Mouse (Mus musculus): Measurements from ENCODE around the gene Rcc1l.

Rcc1l gene

DNA sequence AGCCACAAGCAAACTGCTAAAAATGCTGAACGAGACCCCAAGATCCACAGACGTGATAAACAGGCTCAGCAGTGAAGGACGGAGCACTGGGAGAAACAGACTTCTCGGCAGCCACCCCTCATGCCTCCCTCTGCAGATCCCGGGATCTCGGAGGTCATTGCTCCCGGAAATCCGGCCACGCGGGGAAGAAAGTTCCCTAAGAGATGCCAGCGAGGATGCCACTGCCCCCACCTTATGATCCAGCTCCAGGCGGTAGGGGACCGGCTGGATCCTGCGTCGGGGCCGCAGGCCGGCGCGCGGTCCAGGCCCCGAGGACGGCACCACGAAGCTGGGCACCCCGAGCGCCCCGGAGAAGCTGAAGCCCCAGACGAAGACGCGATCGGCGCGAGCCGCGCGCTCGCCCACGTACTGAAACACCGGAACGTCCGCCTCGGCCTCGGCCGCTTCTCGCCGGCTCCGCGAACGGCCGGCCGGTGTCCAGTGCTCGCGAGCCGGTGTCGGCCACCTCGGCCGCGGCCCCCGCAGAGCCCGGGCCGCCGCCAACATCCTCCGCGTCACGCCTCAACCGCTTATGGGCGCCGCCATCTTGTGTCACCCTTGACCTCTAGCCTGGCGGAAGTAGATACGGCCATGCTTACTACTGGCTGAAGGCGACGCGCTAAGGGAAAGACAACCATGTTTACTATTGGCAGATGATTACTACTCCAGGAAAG lies at the start of gene Rcc1l:
Rcc1l (minus strand) TSS at position 606 of the 713 bp plus-strand sequence.
- DNase-seq (ENCODE audit: low spot score) = peak; percentile 95

DNA sequence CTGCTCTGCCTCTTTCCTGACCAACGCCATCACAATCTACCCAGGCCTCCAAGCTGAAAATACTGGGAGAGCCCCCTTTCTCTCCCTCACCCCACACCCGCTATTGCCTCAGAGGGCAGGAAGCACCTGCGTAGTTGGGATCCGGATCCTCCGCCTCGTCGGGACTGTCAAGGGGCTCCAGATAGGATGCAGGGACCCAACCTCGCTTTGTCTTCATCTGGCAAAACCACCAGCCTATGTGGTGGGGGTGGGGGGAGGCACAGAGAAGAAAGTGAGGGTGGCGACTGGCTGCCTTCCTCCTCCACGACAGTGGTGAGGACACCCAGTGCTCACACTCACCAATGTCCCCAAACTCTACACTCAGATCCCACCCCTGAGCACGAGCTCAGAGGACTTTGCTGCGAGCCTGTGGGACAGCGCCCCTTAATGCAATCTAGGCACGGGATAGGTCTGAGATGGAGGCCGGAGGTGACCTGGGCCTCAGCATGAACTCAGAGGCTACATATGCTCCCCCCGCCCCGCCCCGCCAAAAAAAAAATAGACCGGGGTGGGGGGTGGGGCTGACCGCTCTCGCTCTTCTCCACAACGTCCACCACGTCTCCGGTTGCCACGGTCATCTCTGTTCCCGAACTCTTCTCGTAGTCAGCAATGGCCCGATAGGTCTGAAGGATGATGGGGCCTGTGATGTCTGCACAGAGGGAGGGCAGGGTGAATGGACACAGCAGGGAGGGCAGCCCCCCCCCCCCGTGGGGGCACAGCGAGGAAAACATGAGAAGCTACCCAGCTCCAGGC lies 48.7 kb upstream of the Rcc1l start:
- no peak for DNase-seq (ENCODE audit: low spot score)

DNA sequence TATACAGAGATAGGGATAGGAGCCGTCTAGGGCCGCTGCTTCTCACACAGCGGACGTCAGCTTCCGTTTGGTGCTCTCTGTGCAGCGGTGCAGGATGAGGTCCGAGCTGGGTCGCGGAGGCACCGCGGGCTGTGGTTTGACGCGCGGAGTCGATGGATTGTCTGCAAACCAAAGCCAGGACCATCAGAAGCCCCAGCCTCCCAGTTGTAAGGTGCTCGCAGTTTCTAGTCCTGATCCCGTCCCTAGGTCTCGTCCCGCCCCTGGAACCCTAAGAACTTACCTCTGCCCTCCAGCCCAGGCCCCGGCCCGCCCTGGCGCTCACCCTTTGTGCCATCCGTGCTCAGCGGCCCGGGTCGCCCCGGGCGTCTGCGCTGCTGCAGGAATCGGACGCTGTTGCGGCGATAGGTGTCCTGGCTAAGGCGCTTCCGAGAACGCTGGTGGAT lies 45.2 kb upstream of the Rcc1l start:
- no peak for DNase-seq (ENCODE audit: low spot score)

DNA sequence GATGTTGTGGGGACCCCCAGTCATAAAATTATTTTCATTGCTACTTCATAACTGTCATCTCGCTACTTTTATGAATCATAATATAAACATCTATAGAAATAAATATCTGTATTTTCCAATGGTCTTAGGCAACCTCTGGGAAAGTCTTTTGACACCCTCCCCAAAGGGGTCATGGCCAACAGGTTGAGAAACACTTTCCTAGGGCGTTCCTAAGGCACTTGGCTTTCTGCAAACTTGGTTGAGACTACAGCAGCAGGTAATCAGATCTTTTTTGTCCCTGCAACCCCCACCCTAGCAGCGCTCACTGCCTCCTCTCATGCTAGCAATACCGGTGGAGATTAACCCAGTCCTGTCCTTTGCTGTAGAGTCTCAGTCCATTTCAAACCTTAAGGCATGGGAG lies 44.7 kb upstream of the Rcc1l start:
- DNase-seq (ENCODE audit: low spot score) = peak; percentile 43

DNA sequence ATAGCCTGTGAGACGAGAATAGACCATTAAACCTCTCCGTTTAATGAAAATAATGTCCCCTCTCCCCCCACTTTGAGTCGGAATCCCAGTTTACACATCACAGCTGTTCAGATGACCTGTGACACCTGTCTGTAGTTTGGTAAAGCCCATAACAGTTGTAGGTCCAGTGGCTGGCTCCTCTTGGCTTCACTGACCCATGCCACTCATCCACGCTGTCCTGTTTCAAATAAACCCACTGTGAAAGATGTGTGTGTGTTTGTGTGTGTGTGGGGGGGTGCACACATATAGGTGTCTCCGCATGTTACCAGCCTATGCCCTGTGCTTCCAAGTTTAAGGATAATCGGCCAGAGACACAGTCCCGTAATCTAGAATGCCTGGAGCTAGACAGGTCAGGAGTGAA lies 41.3 kb upstream of the Rcc1l start:
- DNase-seq (ENCODE audit: low spot score) = no peak

DNA sequence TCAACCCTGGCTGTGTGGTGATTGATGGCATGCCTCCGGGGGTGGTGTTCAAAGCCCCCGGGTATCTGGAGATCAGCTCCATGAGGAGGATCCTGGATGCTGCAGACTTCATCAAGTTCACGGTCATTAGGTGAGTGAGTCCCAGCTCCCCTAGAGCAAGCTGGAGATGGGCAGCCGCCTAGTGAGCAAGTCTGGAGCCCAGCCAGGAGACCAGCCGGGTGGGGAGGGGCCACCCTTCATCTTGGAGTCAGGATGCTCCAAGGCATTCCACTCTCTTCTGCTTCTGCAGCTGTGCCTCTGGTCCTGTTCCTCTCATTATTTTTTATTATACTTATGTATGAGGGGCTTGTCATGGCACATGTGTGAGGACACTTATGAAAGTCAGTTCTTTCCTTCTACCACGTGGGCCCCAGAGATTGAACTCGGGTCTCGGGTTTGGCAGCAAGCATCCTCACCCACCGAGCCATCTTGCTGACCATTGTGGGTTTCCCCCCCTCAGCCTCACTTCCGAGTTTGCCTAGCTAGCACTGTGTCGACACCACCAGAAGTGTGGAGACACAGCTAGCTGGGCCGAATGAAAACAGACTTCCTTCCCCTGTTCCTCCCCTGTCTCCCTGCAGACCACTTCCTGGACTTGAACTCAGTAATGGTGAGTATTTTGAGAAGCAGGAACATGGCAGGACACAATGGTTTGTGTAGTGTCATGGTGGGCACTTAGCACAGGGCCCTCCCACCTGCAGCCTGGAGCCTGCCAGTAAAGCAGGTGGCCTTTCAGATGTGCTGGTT lies 37.6 kb upstream of the Rcc1l start:
- DNase-seq (ENCODE audit: low spot score) = no peak

DNA sequence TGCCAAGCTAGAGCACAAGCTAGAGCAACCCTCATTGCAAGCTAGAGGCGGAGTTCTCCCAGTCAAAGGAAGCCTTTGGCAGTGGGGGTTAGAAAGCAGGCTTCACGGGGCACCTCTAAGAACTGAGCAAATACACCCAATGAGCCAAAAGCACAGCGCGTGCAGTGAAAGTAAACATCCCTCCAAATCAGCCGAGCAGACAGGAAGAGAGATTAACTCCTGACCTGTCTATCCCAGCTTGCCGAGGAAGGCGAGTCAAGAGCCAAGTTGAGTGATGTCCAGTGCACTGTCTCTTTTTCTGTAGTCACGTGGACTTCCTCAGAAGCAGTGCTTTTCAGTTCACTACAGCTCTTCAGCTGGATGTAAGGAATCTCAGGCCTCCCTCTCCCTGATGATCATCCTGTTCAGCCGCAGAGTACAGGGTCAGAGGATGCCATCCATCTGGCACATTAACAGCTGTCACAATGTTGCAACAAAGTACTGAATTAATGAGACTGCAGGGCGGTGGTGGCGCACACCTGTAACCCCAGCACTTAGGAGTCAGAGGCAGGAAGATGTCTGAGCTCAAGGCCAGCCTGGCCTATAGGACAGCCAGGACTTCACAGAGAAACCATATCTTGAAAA lies 33.5 kb upstream of the Rcc1l start:
- no peak for DNase-seq (ENCODE audit: low spot score)

DNA sequence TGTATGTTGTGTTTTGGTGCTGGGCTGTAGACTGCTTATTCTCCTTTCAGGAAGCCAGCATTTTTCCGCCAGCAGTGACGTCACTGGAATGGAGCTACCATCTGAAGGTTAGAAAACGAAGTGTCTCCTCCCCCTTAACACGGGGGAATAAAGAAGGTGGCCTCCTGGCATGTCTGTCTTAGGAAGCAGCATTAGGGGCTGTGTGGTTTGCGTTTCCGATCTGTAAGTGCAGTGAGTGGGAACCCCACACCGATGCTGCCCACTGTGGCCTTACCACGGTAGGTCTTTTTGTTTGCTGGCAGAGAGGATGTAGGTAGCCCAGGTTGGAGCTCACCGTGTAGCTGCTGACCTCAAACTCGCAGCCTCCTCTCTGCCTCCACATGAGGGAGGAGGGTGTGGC lies 30.1 kb upstream of the Rcc1l start:
- DNase-seq (ENCODE audit: low spot score) = no peak

DNA sequence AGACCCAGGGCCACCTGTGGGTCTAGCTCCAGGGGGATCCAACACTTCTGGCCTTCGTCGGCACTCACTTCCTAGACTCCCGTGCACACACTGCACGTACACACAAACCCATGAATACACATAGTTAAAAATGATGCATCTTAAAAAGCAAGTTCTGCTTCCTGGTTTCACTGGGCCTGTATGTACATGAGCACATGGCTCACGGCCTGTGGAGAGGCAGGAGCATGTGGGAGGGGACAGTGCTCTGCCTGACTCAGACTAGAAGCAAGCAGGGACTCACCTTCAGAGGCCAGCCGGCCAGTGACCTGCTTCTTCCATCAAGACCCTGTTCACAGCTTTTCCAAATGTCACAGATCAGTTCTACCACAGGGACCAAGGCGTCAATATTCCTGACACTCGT lies 17.1 kb upstream of the Rcc1l start:
- no peak for DNase-seq (ENCODE audit: low spot score)

DNA sequence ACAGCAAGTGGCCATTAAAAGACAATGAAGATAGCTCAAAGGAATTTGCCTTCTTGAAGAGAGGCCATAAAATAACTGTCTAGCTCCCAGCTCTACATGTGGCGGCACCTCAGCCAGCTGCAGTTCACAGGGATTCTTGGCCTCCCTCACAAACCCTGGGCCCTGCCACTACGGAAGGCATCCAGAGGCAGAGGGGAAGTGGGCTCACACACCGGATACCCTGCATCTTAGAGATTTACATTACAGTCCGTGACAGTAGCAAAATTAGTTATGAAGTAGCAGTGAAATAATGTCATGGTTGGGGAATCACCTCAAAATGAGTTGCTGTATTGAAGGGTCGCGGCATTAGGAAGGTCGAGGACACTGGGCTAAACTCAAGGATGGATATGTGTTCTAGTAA lies 12.0 kb upstream of the Rcc1l start:
- DNase-seq (ENCODE audit: low spot score) = no peak

DNA sequence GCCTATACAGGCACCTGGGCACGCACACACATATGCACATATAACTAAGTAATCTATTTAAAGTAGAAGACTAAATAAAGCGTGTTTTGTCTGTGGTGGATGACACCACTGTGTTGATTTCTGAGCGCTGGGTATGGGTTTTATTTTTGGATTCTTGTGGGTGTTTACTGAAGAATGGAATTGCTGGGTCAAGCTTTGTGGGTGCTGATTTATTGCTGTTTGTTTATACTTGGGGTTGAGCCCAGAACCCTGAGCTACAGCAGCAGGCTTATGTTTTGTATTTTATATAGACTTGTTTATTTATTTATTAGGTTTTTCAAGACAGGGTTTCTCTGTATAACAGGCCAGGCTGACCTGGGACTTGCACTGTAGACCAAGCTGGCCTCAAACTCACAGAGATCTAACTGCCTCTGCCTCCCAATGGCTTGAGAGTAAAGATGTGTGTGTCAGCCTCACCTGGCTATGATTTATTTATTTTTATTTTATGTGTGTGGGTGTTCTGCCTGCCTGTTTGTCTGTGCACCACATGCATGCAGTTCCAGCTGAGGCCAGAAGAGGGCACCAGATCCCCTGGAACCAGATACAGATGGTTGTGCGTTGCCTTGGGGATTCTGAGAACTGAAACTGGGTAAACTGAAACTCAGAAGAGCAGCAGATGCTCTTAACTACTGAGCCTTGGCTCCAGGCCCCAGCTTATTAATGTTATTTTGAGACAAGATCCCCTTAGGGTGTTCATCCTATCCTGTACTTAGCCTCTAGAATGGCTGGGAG lies 10.6 kb upstream of the Rcc1l start:
- DNase-seq (ENCODE audit: low spot score) = peak; percentile 70

DNA sequence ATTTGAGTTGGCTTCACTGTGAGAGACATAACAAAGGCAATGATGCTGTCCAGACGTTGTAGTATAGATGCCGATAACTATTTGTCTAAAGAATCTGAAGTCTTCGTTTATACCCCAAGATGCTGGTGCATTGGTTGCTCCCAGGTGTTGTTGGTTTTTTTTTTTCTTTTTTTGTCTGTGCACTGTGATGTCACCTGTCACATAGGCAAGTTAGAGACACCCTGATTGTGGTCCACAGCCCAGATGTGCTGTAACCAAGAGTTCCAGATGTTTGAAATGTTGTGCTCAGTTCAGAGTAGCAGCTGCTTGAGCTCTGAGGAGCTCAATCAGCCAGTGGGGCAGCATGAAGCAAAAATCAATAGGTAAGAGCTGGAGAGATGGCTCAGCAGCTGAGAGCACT lies 9.5 kb upstream of the Rcc1l start:
- DNase-seq (ENCODE audit: low spot score) = no peak

DNA sequence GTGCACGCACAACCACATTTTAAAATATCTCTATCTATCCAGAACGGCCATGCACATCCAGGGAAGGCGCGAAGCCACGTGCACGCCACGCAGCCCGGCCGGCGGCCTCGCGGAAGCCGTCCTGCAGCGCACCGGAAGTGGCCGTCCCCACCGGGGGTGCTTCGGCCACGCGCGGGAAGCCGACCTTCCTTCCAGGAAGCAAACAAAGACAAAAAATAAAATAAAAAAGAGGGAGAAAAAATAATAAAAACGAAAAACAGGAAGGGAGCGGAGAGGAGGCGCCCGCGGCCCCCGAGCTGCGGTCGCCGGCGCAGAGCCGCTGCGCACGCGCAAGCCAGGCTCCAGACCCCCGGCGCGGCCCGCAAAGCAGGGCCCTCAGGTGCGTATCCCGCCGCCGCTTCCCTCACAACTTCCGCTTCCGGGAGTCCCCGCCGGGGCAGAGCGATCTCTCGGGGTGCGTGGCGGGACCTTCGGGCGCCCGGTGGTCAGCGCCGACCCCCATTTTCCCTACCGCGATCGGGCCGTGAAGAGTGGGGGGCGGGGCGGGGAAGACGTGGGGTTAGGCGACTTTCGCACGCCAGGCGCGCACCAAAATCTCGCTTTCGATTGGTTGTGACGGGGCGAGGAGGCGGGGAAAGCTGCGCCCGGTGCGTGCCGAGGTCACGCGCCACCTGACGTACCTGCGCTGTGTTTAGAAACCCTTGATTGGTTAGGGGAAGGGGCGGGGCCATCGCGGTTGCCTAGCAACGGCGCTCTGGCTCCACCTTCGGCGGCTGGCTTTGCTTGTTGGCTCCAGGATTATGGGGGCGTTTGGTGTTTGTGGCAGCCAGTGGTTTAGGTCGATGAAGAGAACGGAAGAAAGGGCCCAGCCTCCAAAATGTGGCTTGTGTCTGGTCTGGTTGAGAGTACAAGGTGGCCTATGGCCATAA lies 7.6 kb upstream of the Rcc1l start, which contains the start of gene Gtf2ird2:
Gtf2ird2 (plus strand) TSS at position 140 of the 929 bp plus-strand sequence.
- DNase-seq (ENCODE audit: low spot score) = peak; percentile 98

DNA sequence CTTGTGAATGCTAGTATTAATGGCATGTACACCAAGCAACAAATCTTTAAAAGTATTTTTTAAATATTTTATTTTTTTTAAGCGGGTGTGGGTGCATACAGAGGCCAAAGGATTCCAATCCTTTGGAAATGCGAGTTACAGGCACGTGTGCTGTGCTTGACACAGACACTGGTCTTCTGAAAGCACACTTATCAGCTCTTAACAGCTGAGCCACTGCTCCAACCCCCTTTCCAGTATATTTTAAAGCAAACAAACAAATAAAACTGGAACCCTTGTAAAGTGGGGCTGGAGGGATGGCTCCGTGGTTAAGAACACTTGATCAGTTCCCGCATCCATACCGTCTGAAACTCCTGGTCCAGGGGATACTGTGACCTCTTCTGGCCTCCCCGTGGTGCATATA lies 6.6 kb upstream of the Rcc1l start:
- DNase-seq (ENCODE audit: low spot score) = no peak

DNA sequence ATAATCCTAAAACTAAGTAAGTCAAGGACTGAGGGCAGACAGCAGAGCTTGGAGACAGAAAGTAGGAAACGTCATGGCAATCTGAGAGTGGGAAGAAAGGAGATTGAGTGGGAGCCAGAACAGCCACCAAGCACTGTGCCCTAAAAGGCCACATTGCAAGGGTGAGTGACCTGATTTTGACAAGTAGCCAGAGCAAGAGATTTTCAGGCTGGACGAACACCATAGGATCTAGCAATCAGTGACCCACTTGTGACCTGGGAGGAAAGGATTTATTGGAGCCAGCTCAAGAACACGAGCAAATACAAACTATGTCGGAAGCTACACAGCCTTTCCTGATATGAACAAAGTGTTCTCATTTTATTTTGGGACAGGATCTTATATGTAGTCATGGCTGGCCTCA lies 6.2 kb upstream of the Rcc1l start:
- peak; percentile 89 for DNase-seq (ENCODE audit: low spot score)

DNA sequence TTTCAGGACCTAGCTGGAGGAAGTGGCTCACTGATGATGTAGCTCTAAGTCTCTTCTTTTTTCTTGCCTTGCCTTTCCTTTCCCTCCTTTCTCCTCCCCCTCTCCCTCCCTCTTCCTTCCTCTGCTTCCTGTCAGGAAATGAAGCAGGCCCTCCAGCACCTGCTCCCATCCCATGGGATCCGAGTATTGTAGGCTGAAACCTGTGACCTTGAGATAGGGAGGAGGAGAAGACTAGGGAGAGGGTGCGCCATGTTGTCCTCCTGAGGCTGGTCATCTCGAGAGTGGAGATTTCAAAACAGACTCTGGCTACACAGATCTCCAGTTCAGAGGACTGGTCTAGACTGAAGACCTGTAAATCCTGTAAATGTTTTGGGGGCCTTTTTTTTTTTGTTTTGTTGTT lies 5.6 kb upstream of the Rcc1l start:
- DNase-seq (ENCODE audit: low spot score) = peak; percentile 26

DNA sequence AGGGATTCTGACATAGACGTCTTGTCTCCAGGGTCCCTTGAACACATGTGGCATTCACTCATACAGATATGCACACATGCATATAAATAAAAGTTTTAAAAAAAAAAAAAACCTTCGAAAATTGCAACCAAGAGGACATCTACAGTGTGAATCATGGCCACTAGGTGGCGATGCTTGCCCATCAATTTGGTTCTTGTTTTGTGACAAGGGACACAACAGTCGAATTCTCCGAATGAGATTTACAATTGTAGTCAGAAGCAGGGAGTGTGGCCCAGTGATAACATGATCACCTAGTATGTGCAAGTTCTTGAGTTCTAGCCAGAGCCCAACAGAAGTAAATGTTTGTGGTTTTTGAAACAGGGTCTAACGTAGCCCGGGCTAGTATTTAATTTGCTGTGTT lies 3.3 kb upstream of the Rcc1l start:
- peak; percentile 96 for DNase-seq (ENCODE audit: low spot score)

DNA sequence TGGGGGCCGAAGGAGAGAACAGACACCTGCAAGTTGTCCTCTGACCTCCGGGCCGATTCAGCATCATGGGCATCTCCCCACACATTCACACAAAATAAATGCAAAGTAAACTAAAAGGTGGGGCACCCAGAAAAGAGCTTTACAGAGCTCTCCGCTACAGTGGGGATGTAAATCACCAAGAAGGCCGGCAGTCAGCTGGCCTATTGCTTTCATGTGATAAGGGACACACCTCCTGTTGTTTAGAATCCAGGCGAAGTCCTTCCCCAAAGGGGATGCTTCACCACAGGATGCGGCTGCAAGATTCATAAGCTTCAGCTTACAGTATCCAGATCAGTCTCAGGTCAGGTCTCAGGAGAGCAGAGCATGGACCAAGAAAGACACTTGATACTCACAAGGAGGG lies 2.0 kb upstream of the Rcc1l start:
- DNase-seq (ENCODE audit: low spot score) = no peak

DNA sequence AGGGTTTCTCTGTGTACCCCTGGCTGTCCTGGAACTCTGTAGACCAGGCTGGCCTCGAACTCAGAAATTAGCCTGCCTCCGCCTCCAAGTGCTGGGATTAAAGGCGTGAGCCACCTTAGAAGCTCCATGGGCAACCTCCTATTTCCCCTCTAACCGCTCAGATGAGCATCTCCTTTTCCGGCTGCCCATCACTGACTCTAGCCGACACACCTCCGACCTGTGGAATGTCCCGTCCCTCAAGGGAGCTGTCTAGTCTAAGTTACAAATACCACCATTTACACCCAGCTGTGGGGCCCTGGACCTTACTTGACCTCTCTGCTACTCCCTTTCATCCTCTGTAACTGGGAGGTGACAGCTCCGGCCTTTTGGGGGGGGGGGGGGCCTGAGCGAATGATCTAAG lies 878 bp downstream of the Rcc1l start:
- peak; percentile 22 for DNase-seq (ENCODE audit: low spot score)

DNA sequence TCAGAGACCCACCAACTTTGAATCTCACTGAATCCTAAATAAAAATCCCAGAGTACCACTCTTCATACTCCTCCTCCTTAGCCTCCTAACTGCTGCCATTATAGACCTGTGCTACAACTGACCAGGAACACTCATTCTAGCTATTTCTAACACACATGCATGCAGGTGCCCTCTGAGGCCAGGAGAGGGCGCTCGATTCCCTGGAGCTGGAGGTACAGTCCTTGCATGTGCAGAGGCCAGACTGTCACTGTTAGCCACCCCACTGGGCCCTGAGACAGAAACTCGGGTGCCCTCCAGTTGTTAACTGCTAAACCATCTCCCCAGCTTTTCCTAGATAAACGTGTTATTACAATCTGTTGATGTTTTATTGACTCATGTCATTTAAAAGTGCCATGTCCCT lies 3.4 kb downstream of the Rcc1l start:
- peak; percentile 41 for DNase-seq (ENCODE audit: low spot score)

All from adipocyte (in vitro differentiated cells).